Mouse (Mus musculus) frontal cortex, postnatal 14 days (tissue): ENCODE results near the gene Ttc21a.

Experiments used
- DNase-seq, 2 experiments: peaks; one replicate each; pipeline ENCODE4 v3.0.0; 2022; ENCODE audit warnings: low spot score in 2 of 2

Ttc21a gene

DNA sequence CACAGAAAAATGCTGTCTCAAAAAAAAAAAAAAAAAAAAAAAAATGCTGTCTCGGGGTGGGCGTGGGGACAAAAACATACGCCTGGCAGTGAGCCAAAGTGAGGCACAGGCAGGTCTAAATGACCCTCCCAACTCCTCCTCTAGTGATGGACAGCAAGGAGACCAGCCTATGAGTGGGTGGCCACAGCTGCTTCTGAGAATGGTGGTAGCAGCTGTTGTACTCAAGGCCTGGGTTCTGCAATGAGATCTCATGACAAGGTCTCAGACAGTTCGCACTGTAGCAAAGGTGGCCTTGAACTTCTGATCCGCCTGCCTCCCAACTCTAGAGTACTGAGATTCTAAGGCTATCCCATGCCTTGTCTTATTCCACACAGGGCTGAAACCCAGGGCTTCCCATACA is 4.0 kb downstream of the Ttc21a start:
- DNase-seq: no peak

DNA sequence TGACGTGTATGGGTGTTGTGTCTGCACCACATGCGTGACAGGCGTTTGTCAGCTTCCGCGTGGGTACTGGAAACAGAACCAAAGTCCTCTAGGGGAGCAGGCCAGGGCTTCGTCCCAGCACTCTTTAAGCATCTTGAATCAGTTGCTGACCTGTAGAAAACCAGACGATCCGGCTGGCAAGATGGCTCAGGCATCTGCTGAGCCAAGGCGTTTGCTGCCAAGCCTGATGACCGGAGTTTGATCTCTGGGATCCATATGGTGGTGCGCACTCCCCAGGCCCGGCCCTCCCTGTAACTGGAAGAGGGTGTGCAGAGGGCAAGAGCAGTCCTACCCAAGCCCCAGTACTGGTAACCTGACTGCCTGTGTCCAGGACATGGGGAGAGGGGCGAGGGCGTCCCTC is 4.5 kb downstream of the Ttc21a start:
- no peak for DNase-seq

DNA sequence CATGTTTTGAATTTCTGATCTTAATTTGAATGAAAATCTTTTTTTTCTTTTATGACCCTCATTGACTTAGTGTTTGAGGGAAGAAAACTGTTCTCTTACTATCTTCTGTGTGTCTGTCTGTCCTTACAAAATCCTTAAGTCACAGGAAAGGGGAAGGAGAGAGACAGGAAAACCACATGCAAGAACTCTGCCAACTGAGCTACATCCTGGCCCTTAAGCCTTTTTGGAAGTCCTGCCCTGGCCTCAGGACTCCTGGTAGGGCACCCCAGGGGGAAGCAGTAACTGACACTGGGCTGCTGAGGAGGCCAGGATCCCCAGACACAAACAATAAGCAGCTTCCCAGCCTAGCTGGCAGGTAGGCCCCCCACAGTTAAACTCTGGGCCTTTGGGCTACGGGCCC is 5.9 kb downstream of the Ttc21a start:
- DNase-seq: no peak

DNA sequence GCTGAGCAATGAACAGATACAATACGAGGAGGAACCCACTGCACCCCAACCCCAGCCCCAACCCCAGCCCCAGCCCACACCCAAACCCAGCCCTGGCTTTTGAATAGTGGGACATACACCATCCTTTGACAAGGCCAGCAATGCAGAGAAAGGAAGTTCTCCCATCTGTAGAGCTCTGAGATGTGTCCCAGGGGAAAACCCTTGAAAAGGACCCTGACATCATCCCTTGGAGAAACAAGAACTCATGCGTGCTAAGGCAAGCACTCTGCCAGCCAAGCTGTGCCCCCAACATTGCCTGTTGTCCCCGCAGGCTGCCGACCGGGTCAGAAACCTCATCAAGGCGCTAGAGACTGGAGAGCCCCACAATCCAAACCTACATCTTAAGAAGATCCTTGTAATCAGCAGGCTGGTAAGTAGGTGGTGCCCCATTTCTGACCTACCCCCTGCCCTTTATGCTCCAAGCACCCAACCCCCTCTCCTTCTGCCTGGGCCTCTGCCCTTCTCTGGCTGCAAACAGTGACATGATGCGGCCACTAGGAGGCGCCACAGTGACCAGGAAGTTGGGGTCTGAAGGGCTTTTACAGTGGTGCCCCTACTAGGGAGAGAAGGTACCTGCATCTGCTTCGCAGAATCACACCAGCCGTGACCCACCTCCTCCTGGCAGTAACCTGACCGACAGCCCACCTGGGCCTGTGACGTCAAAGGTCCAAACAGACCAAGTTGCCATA is 7.9 kb downstream of the Ttc21a start:
- DNase-seq: no peak

DNA sequence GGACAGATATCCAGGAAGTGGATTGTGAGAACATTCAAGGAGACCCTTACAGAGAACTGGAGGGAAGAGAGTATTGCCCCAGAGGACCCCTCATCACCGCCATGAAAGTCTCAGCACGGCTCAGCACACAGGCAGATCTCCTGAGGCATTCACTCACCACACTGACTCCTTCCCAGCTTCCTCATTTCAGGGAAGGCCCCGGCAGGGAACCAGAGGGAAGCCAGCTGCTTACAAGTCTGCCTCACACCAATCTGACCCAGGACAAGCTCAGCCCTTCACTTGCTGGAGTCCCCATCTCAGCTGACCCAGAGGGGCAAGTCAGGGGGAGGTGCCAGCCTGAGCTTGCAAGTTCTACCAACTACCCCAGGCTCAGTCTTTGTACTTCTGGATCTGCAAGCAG is 11.4 kb downstream of the Ttc21a start:
- no peak for DNase-seq

- DNase-seq: no peak
Measured at GRCm38 (mm10) chr9:119950434-119950833, 13.0 kb downstream of the Ttc21a start.

DNA sequence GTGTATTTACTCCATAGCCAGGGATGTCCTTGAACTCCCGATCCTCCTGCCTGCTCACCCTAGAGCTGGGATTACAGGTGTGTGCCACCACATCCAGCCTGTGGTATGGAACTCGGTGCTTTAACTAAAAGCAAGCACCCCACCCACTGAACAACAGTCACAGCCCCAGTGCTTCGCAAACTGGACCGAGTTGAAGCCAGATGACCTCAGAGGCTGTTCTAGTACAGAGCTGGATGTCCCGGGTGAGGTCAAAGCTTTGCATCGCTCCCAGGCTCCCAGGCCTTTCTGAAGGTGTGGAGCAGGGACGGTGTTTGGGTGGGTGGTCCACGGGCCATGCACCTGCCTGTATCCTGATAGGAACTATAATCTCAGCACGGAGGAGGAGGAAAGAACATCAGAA is 14.0 kb downstream of the Ttc21a start:
- no peak for DNase-seq

DNA sequence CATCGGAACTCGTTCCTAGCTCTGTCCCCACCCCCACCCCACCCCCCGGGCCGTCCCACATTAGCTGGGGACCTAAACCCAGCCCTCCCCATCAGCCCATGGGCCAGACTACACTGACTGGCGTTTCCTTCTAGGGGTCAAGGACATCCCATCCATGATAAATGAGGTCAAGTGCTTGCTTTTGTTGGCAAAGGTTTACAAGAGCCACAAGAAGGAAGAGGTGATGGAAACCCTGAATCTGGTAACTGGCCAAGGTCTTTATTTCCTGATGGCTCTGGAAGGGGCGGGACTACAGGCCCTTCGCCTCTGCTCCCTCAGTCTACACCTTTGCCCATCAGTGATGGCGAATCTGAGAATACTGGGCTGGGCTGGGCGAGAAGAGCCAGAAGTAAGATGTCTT is 21.4 kb downstream of the Ttc21a start:
- DNase-seq: no peak

DNA sequence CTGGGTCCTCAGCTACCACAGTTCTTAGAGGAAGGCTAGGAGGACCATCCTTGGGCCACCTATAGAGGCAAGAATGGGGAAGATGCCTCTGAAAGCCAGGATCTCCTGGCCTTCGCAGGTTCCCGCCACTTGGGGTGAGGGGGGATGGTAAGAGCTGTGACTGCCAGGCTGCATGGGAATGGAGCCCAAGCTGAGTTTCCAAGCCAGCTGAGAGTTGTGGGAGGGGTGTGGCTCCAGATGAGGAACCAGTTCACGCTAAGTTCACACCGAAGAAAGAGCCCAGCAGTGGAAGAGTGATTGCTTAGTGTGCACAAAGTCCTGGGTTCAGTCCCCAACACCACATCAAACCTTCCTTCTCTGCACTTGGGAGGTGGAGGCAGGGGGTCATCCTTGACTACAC is 24.8 kb downstream of the Ttc21a start:
- no peak for DNase-seq

- DNase-seq: no peak
Measured at GRCm38 (mm10) chr9:119962987-119963667, 25.7 kb downstream of the Ttc21a start.

DNA sequence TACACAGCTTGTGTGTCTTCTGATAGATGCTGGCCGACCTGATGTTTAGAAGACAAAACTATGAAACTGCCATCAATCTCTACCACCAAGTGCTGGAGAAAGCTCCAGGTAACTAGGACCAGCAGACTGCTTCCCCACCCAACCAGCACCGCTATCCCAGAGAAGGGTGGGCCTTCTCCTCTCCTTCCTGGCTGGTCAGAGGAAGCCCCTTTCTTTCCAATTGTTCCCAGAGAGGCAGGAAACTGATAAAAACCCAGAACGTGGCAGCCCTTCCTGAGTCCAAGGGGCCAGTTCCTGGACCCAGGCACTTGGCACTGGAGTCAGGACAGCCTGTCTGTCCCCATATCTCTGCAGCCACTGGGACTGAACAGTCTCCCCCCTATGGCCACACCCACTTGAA is 26.8 kb downstream of the Ttc21a start:
- no peak for DNase-seq

DNA sequence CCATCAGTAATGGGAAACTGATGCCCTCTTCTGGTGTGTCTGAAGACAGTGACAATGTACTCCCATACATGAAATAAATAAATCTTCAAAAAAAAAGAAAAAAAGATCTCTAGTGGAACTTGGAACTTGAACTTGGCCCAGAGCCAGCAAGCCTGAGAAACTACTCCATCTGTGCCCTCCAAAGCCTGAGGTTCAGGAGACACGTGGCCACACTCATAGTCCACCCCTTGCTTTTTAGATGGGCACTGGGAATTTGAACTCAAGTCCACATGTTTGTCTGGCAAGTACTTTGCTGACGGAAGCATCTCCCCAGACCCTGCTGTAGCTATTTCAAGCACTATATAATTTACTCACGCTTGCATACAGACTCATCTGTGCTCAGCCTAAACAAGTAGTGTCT is 27.8 kb downstream of the Ttc21a start:
- DNase-seq: no peak

- DNase-seq: no peak
Measured at GRCm38 (mm10) chr9:119966221-119966910, 29.0 kb downstream of the Ttc21a start.

DNA sequence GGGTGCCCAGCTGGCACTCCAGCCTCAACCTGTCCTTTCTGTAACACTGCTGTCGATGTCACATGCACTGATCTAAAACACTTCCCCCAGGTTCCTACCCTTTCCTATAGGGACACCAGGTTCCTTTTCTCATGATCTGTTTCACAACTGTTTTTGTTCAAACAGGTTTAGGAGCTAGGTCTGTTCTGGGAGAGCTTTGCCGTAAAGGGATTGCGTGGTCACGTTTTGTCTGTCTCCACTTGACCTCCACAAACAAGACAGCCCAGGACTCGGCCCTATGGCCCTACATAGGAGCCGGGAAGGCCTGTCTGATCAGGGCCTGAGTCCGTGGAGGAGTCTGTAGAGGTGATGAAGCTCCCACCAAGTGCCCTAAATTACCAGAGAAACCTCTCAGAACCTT is 32.4 kb downstream of the Ttc21a start:
- DNase-seq: no peak

- DNase-seq: no peak
Measured at GRCm38 (mm10) chr9:119970221-119970620, 32.8 kb downstream of the Ttc21a start.

DNA sequence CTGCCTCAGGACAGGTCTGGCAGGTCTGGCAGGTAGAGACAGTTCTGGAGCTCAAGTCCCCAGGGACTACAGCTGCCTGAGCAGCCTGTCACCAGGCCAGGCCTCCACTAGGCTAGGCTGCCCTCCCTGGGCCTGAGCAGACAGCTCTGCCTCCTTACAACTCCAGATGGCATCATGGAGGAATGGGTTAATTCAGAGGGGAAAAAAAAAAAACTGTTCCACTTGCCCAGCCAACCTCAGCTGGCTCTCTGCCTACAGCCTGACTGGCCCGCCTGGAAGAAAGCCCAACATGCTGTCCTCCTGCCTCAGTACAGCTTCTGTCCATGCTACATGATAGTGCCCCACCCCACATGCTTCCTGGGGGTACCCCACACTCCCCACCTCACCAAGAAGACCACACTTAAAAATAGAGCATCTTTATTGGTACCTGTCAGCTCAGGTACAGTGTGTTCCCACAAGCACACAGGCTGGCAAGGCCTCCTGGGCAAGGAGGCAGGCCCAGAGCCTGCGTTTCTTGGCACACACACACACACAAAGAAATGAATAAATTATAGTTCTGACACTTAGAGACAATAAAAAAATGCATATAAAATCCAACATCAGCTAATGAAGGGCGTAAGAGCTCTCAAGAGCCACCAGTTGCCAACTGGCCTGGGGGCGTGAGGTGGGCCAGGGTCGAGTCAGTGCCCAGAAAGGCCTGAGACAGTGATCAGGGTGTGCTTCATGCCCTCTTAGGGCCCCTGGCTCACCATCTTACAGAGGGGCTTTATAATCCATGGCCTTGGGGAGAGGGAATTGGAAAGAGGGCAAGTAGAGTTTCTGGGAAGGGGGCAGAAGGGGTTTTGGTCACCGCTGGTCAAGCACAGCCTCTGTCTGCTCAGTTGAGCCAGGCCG is 33.6 kb downstream of the Ttc21a start:
- DNase-seq: no peak

DNA sequence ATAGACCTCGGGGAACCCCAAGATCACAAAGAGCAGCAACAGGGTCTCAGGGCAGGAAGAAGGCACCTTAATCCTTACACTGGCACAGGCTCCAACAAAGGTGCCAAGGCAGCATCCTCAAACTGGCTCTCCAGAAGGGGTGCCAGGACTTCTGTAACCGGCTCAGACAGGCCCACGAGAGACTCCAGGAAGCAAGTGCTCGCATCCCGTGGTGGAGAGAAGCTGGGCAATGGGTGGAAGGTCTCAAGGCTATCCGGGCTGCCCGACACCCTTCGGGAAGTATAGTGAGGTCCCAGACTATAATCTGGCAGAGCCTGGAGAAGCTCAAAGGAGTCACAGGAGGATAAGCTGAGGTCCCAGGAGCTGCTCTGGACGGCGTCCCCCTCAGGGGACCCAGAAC is 34.8 kb downstream of the Ttc21a start:
- DNase-seq: no peak

DNA sequence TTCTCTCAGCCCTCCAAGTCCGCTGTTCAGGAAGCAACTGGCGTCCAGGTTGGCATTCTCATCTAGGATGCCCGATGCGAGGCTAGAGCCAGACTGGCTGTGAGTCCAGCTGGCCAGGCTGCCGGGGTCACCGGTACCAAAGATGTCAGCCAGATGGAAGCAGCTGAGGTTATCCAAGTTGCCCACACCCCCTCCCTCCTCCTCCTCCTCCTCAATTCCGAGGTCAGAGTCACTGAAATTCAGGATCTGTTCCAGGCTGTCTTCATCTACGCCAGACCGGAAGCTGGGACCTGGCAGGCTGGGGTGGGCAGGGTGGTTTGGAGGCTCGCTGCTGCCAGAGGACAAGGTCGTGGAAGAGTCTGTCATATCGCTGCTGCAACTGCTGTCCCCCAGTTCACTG is 35.2 kb downstream of the Ttc21a start:
- DNase-seq: no peak

- DNase-seq: no peak
Measured at GRCm38 (mm10) chr9:119973281-119973680, 35.9 kb downstream of the Ttc21a start.

DNA sequence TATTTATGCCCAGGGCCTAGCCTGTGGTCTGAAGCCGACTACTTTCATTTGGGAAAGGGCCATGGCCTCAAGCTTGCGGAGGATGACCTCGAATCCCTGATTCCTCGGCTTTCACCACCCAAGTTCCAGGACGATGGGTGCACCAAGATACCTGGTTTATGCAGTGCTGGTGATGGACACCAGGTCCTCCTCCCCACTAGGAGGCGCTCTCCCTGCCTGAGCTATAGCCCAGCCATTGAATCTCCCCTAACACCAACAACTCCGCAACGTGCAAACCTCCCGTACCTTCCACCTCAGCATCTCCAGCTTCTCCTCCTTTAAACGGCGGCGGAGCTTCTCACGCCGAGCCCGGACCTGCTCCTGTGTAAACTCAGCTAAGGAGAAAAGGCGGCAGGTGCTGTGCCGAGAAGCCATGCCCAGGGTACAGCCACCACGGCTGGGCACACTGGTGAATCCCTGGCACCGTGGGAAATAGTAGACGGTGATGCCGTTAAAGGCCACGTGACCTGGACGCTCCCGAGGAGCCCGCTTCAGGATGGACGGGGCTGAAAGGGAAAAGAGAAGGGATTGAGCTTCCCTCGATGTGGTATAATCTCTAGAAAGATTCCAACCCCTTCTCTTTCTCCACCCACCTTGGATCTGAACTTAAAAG is 36.6 kb downstream of the Ttc21a start:
- no peak for DNase-seq

GRCm38 (mm10) chr9:119974609-119975008 is 37.2 kb downstream of the Ttc21a start:
- DNase-seq: no peak

- DNase-seq: no peak
Measured at GRCm38 (mm10) chr9:119975286-119975685, 37.9 kb downstream of the Ttc21a start.
